Mouse (Mus musculus): ENCODE results near the gene Gtf2ird2.

DNA sequence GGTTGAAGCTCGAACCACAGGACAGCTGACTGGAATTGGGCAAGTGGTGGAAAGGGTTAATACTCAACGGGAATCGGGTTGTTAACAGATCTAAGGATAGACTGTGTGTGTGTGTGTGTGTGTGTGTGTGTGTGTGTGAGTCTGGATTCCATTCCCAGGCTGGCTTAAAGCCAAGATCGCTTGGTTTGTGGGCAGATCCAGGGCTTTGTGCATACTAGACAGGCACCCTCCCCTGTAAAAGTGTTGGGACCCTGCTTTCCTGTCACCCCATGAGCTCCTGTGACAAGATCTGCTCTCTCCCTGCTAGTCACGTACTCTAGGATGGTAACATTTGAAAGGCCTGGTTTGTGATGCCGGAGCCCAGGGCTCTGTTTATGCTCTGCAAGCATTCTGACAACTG, 51.3 kb downstream of the Gtf2ird2 start:
- TF ChIP-seq CTCF (conservative IDR thresholded peaks at IDR 0.05; ENCODE audit: low read length), result no peak
- no peak for TF ChIP-seq POU5F1 (IDR thresholded peaks at IDR 0.05; ENCODE audit: borderline replicate concordance, low read length)
